Mouse (Mus musculus) c-Kit-negative CD71-positive TER-119-positive erythroid progenitor cells, embryonic 14.5 days (primary cell): Measurements from ENCODE around the gene Casp8ap2.
A peak's percentile ranks its signal among the peaks of the same experiment; 100 is the strongest.

Experiments
- DNase-seq: peaks from one replicate; pipeline ENCODE4 v3.0.0-alpha.2; 2013; ENCODE audit warnings: low read depth, low spot score

Gene Casp8ap2

GRCm38 (mm10) chr4:32615034-32615881, at the start of gene Casp8ap2:
Gene Casp8ap2 (plus strand): TSS chr4:32615451.
- peak; percentile 99 for DNase-seq

- DNase-seq = no peak
Observed at GRCm38 (mm10) chr4:32569054-32569453, 46.2 kb upstream of the Casp8ap2 start.

GRCm38 (mm10) chr4:32569995-32570938, 45.0 kb upstream of the Casp8ap2 start:
- no peak for DNase-seq

- DNase-seq = no peak
Observed at GRCm38 (mm10) chr4:32570939-32571317, 44.3 kb upstream of the Casp8ap2 start.

GRCm38 (mm10) chr4:32571441-32571840, 43.8 kb upstream of the Casp8ap2 start:
- DNase-seq = no peak

- no peak for DNase-seq
Observed at GRCm38 (mm10) chr4:32572118-32572517, 43.1 kb upstream of the Casp8ap2 start.

GRCm38 (mm10) chr4:32573586-32573985, 41.7 kb upstream of the Casp8ap2 start:
- no peak for DNase-seq

GRCm38 (mm10) chr4:32574604-32575003, 40.6 kb upstream of the Casp8ap2 start:
- DNase-seq = no peak

GRCm38 (mm10) chr4:32575165-32575564, 40.1 kb upstream of the Casp8ap2 start:
- DNase-seq = no peak

- no peak for DNase-seq
Observed at GRCm38 (mm10) chr4:32579850-32580249, 35.4 kb upstream of the Casp8ap2 start.

GRCm38 (mm10) chr4:32584181-32584580, 31.1 kb upstream of the Casp8ap2 start:
- no peak for DNase-seq

- DNase-seq = peak; percentile 27
Observed at GRCm38 (mm10) chr4:32586596-32586995, 28.7 kb upstream of the Casp8ap2 start.

GRCm38 (mm10) chr4:32587543-32587942, 27.7 kb upstream of the Casp8ap2 start:
- no peak for DNase-seq

GRCm38 (mm10) chr4:32588237-32588636, 27.0 kb upstream of the Casp8ap2 start:
- DNase-seq = no peak

GRCm38 (mm10) chr4:32601135-32601534, 14.1 kb upstream of the Casp8ap2 start:
- DNase-seq = no peak

GRCm38 (mm10) chr4:32602660-32603059, 12.6 kb upstream of the Casp8ap2 start, which contains the start of gene Gja10:
Gene Gja10 (minus strand): TSS chr4:32602760.
- no peak for DNase-seq

GRCm38 (mm10) chr4:32621637-32622036, 6.4 kb downstream of the Casp8ap2 start:
- no peak for DNase-seq

- no peak for DNase-seq
Observed at GRCm38 (mm10) chr4:32651669-32652068, 36.4 kb downstream of the Casp8ap2 start.

GRCm38 (mm10) chr4:32656146-32656904, 41.1 kb downstream of the Casp8ap2 start:
- DNase-seq = no peak

- DNase-seq = peak; percentile 80
Observed at GRCm38 (mm10) chr4:32656918-32657662, 41.8 kb downstream of the Casp8ap2 start, which contains the start of gene Mdn1. Gene Mdn1 (plus strand): TSS chr4:32657119.

- DNase-seq = no peak
Observed at GRCm38 (mm10) chr4:32665843-32666242, 50.6 kb downstream of the Casp8ap2 start.
